Mouse (Mus musculus) embryonic facial prominence, embryonic 15.5 days (tissue): Measurements from ENCODE around the gene Akap6. TPM values are rescaled to one million over a fixed set of nuclear protein-coding genes. Genes with fewer than 3 reads are reported as not detected.

ENCODE experiments used
- ATAC-seq: fragments of 200-750 bp; cut with Nextera tagmentation; 2 replicates; pipeline ENCODE4 v1.8.0; 2017; ENCODE audit warnings: low read depth, moderate TSS enrichment; ENCODE audit not compliant: insufficient number of reproducible peaks, low FRiP score, low TSS enrichment
- H3K27ac ChIP-seq: fragments of 300-500 bp; sonication (generic); replicated peaks from 2 replicates; pipeline ENCODE4 v1.5.1; 2015; ENCODE audit warnings: mild to moderate bottlenecking, inconsistent platforms
- H3K27me3 ChIP-seq: fragments of 300-500 bp; sonication (generic); 2 replicates; pipeline ENCODE4 v1.6.1; 2015; ENCODE audit warnings: inconsistent platforms
- H3K36me3 ChIP-seq: fragments of 300-500 bp; sonication (generic); 2 replicates; pipeline ENCODE4 v1.6.1; 2015; ENCODE audit warnings: mild to moderate bottlenecking, inconsistent platforms
- H3K4me1 ChIP-seq: fragments of 300-500 bp; sonication (generic); 2 replicates; pipeline ENCODE4 v1.6.1; 2015; ENCODE audit warnings: inconsistent platforms
- H3K4me2 ChIP-seq: fragments of 300-500 bp; sonication (generic); replicated peaks from 2 replicates; pipeline ENCODE4 v1.6.1; 2015; ENCODE audit warnings: mild to moderate bottlenecking, inconsistent platforms
- H3K4me3 ChIP-seq: fragments of 300-500 bp; sonication (generic); replicated peaks from 2 replicates; pipeline ENCODE4 v1.5.1; 2015; ENCODE audit warnings: mild to moderate bottlenecking, inconsistent platforms
- H3K9ac ChIP-seq: fragments of 300-500 bp; sonication (generic); 2 replicates; pipeline ENCODE4 v1.6.1; 2015; ENCODE audit warnings: inconsistent platforms
- H3K9me3 ChIP-seq: fragments of 300-500 bp; sonication (generic); replicated peaks from 2 replicates; pipeline ENCODE4 v1.6.1; 2016; ENCODE audit warnings: inconsistent platforms
- WGBS: fragments of 180-500 bp; shearing (Covaris S2); methylation state at CpG from one replicate; pipeline ENCODE4 v1.1.7; 2015; 5-methylcytosine and 5-hydroxymethylcytosine counted together
- polyA plus RNA-seq: library from polyadenylated mRNA; unstranded; fragments of >200 nt; fragmentation: Nextera tagmentation; extraction: Ambion mirVana; gene quantifications from 2 replicates; pipeline ENCODE4 v1.2.1, GENCODE M21; 2015

Gene Akap6
- polyA plus RNA-seq, 1 experiment from 2014 or later = 2.2 TPM

DNA sequence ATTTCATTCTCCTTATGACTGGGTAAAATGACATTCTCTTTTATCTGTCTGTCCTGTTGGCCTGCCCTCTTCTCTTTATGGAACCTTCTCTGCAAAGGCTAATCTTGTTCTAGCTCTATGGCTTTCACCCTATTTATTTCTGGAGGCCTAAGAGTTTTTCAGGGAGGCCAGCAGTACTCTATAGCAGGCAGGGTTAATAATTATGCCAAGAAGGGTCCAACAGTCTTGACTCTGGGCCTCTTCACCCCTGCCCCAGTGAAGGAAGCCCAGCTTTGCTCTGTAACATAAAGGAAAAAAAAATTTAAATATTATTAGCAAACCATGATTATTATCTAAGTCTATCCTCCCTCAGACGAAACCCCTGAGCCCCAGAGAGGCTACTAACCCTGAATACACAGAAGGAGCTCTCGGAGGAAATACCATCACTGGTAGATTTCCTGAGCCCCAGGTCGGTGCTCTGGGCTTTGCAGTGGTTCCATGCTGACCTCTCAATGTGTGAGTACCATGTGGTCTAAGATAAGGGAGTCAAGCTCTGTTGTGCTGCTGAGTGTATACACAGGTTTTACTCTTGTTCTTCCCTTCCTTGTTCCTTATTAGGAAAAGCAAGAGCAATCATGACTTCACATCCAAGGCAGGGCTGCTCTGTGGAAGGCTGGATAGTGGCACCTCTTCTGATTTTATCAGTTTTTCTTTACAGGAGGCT, 1.6 kb upstream of the Akap6 start:
- Histone ChIP-seq H3K27ac (no peak overlapping the region), H3K4me1 (peaks cover 23% of the 10 kb centered on the region), H3K9me3 (no peaks in the 10 kb centered on the region), H3K4me3 (no peak overlapping the region), H3K27me3 (no peaks in the 10 kb centered on the region), H3K9ac (no peak overlapping the region), H3K36me3 (no peaks in the 10 kb centered on the region), H3K4me2 (no peak overlapping the region)
- WGBS = 74% methylated on average over 3 of the region's 3 CpGs
- no peak for ATAC-seq

DNA sequence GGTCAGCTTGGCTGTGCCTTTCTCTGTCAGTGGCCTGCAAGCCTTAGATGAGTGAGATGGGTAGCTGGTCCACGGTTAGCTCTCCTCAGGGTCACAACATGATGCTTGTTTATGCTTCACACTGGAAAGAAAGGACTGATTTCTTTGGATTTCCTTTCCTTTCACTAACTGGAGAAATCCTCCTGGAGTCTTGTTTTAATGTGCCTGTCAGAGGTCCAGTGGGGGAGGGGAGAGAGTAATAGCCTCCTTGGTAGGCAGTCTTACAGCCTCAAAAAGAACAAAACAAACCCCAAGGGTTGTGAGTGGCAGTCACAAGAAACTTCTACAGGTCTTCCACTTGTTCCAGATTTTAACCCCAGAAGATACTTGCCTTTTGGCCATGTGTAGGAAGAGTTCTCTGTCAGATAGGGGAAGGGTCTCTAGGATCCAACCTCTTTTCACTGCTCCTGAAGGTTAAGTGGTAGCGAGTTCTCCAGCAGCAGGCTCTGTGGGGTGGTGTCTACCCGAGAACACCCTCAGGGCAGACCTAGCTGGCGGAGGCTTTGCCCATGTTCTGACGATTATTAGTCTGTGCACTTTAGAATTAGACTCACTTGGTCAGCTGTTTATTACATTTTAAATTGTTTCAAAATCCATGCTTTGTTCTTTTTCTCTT, 780 bp upstream of the Akap6 start:
- WGBS = 37% methylated on average over 5 of the region's 5 CpGs
- no peak for ATAC-seq

DNA sequence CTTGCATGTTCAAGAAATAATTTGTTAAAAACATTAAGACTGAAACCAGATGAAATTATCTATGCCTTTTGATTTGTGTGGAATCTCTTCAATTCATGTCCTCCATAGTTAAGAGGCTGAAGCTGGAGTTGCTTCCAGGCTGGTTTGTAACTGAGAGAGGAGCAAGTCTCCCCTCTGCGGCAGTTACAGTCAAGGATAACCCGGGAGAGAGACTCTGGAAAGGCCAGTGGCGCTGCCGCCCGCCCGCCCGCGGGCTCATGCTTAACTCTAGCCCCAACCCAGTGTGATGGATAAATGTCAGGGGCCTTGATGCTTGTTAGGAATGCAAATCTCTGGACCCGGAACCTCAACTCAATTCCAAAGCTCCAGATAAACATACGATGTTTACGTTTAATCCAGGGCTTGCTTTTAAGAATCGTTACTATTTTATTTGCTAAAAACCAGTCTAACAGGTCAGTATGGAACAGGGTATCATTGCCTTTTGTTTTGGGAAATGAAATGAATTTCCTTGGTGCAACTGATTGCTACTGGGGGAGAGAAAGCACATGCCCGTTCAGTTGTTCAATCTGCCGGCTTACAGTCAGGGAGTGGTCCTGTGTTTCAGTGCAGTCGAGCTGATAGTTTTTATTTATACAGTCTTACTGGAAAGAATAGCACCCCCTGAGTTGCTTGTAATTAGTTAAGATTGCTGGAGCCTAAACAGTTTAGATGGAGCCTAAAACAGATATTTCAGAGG, 946 bp downstream of the Akap6 start:
- Histone ChIP-seq H3K27ac (peak overlapping the region; percentile 82), H3K4me3 (peak overlapping the region; percentile 19), H3K9ac (no peak overlapping the region; the same call in 1 of the 2 replicates), H3K4me2 (peak overlapping the region; percentile 44), H3K36me3 (no peaks in the 10 kb centered on the region), H3K4me1 (peaks cover 27% of the 10 kb centered on the region), H3K9me3 (no peaks in the 10 kb centered on the region), H3K27me3 (no peaks in the 10 kb centered on the region)
- WGBS = 25% methylated on average over 15 of the region's 15 CpGs
- no peak for ATAC-seq

More for the DNA sequence above, 780 bp upstream of the Akap6 start:
- Histone ChIP-seq H3K9me3 (no peaks in the 10 kb centered on the region), H3K4me1 (peaks cover 23% of the 10 kb centered on the region), H3K9ac (no peak overlapping the region), H3K4me3 (no peak overlapping the region), H3K36me3 (no peaks in the 10 kb centered on the region), H3K27me3 (no peaks in the 10 kb centered on the region), H3K27ac (peak overlapping the region; percentile 75; the same call in 1 of the 2 replicates), H3K4me2 (no peak overlapping the region)

DNA sequence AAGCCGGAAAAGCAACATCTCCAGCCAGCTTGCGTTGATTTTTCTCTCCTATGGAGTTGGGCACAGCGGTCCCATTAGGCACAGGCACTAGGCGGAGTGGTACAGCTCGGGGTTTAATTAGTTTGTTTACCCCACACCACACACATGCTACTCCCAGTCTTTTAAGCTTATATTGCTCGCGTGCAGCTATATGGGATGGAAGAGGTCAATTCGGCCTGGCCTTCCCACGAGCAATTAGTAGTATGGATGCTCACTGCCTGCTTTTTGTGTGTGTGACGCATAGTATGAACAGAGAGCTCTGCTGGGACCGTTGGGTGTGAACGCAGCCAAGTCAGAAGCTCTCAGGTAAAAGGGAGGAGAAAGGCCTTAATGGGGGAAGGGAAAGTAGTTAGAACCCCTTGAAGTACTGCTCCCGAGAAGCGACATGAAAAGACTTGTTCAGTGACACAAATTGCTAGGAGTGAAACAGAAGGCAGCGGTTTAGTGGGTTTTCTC, 1.6 kb downstream of the Akap6 start:
- Histone ChIP-seq H3K27ac (peak overlapping the region; percentile 82), H3K9me3 (no peaks in the 10 kb centered on the region), H3K27me3 (no peaks in the 10 kb centered on the region), H3K4me3 (peak overlapping the region; percentile 19), H3K36me3 (no peaks in the 10 kb centered on the region), H3K4me1 (peaks cover 27% of the 10 kb centered on the region), H3K4me2 (peak overlapping the region; percentile 44), H3K9ac (no peak overlapping the region; the same call in 1 of the 2 replicates)
- WGBS = 27% methylated on average over 15 of the region's 15 CpGs
- ATAC-seq = peak; percentile 56; the same call in 1 of the 2 replicates

DNA sequence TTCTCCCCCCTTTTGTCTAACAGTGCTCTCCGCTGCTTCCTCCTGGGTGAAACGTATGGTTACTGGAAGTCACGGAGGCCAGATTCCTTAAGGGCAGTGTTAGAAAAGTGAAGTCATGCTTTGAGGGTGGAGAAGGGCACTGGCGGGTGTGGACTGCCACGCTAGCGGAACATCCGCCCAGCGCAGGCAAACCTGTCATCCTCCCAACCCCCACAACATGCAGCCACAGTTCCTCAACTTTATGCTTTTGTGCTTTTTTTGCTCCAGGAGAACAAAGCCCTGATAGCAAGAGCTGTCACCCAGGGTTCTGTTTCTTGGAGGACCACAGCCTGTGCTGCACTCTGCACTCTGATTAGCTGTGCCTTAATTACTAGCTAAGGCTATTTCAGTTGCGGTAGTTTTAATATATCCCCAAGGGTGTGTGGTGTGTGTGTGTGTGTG, 2.0 kb downstream of the Akap6 start:
- no peaks in the 10 kb centered on the region for H3K27me3 ChIP-seq
- ATAC-seq = peak; percentile 59
- peak overlapping the region; percentile 44 for H3K4me2 ChIP-seq
- H3K27ac ChIP-seq = peak overlapping the region; percentile 82
- no peaks in the 10 kb centered on the region for H3K36me3 ChIP-seq
- H3K4me3 ChIP-seq = peak overlapping the region; percentile 19; the same call in 1 of the 2 replicates
- H3K4me1 ChIP-seq = peaks cover 27% of the 10 kb centered on the region
- H3K9ac ChIP-seq = no peak overlapping the region
- H3K9me3 ChIP-seq = no peaks in the 10 kb centered on the region
- 12% methylated on average over 9 of the region's 9 CpGs for WGBS

DNA sequence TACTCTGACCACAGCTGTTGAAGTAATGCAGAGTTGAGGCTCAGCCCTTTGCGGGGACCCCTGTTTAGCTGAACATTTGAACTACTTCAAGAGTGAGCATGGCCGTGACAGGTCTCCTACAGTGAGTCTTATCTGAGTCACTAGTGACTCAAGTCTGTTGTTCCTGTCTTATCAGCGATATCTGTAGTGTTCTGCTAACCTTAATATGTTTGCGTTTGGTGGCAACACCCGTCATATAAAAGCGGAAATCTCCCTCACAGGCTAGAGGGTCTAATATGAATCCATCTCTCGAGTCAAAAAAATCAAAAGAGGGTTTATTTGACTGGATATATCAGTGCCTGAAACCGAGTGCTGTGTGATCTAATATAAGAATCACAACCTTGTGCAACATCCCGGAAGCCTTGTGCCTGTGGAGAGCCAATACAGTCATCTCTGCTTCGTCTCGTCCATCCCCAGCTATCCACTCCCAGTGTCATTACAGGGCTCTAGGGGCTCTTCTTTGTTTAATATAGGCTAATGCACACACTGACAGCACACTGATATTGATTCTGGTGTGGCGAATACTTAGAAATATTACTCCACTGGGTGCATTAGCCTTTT, 3.3 kb downstream of the Akap6 start:
- Histone ChIP-seq H3K27me3 (no peaks in the 10 kb centered on the region), H3K4me1 (peaks cover 27% of the 10 kb centered on the region), H3K9ac (no peak overlapping the region), H3K9me3 (no peaks in the 10 kb centered on the region), H3K4me2 (no peak overlapping the region), H3K4me3 (no peak overlapping the region), H3K36me3 (no peaks in the 10 kb centered on the region), H3K27ac (no peak overlapping the region)
- 80% methylated on average over 12 of the region's 12 CpGs for WGBS
- no peak for ATAC-seq

DNA sequence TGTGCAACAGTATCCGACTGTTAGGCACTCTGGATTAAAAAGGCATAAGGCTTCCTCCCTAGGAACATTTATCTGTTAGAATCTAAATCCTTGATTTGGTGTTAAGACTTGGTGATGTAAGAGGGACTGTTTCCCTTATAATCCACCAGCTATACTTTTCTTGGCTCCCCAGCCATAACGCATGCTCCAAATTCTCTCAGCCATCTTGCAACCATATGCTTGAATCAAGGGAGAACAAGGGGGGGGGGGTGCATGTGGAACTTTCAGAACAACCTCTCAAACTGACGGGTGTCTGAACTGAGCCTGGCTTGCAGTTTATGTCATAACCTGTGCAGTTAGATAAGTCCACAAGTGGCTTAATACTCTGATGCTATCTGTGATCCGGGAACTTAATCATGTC, 4.9 kb downstream of the Akap6 start:
- Histone ChIP-seq H3K27ac (no peak overlapping the region), H3K36me3 (no peaks in the 10 kb centered on the region), H3K9ac (no peak overlapping the region), H3K27me3 (no peaks in the 10 kb centered on the region), H3K4me2 (no peak overlapping the region), H3K4me3 (no peak overlapping the region), H3K4me1 (peaks cover 21% of the 10 kb centered on the region), H3K9me3 (no peaks in the 10 kb centered on the region)
- ATAC-seq = no peak
- WGBS = 32% methylated on average over 4 of the region's 4 CpGs

DNA sequence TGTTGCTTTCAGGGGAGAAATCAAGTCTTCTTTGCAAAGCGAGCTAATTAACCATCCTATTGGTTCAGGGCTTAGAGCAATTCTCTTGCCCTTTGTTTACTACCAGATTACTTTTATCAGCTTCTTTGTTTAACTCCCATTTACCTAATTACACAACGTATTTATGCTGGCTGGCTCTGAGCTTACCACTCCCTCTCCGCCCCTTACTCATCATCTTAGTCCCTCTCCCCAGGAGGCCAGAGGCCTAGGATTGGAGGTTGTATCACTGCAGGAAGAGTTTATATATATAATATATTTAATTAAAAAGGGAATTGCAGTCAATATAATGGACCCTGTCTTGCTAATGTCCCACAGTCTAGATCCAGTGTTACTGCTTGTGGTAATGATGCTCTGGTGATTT, 5.6 kb downstream of the Akap6 start:
- Histone ChIP-seq H3K4me3 (no peak overlapping the region), H3K9me3 (no peaks in the 10 kb centered on the region), H3K9ac (no peak overlapping the region), H3K36me3 (no peaks in the 10 kb centered on the region), H3K27ac (no peak overlapping the region), H3K27me3 (no peaks in the 10 kb centered on the region), H3K4me2 (no peak overlapping the region), H3K4me1 (peaks cover 21% of the 10 kb centered on the region)
- ATAC-seq = no peak
- 72% methylated on average over 3 of the region's 3 CpGs for WGBS

DNA sequence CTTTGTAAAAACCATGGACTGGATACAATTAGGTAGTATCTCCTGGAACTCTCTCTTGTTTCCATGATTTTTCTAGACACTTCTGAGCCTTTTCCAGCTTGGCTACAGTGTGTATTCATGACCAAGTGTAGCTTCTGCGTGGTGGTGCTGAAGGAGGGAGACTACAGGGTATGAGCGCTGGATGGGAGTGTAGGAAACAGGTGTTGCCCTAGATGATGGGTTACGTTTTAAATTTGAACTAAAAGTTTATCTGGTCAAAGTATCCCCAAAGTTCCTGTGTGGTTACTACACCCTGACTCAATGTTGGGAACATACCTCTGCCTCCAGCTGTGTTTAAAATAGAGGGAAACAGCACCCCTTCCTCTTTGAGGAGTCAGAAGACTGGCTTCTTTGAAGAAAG, 12.2 kb downstream of the Akap6 start:
- no peak overlapping the region for H3K9ac ChIP-seq
- H3K4me3 ChIP-seq = no peak overlapping the region
- H3K4me2 ChIP-seq = no peak overlapping the region
- H3K27ac ChIP-seq = no peak overlapping the region
- H3K9me3 ChIP-seq = no peaks in the 10 kb centered on the region
- H3K36me3 ChIP-seq = no peaks in the 10 kb centered on the region
- no peak for ATAC-seq
- 85% methylated on average over 3 of the region's 3 CpGs for WGBS
- no peaks in the 10 kb centered on the region for H3K27me3 ChIP-seq
- H3K4me1 ChIP-seq = no peaks in the 10 kb centered on the region; the same call in 1 of the 2 replicates

DNA sequence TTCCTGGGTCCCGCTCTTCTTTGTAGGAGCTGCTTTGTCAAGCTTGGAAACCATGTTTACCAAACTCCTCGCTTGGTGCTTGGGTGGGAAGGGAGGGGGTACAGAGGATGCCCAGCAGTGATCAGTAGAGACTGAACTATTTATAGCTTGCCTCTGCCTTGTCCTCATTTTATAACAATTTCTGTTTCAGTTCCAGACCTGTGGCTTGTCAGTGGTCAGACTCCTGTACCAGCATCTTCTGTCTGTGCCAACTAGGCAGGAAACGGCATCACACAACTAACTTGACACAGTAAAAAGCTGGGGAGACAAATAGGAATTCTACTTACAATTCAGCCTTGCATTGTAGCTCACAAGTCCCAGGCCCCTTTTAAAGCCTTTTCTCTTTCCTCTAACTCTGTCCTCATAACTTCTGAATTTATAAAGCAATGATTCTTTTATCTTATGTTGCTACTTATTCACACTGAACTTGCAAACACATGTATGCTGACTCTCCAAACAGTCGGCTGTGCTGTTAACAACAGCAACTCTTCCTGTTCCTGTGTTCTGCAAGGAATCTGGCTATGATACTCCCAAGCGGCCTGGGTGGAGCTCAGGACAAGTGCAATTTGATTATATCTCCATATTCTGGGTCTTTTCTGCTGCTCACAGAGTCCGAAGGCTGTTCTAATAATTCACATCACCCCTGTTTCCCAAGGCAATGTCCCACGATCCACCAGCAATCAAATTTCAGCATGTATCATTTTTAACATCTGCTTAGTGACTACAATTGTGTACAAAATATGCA, 12.9 kb downstream of the Akap6 start:
- Histone ChIP-seq H3K4me2 (no peak overlapping the region), H3K9me3 (no peaks in the 10 kb centered on the region), H3K4me1 (no peaks in the 10 kb centered on the region; the same call in 1 of the 2 replicates), H3K4me3 (no peak overlapping the region), H3K36me3 (no peaks in the 10 kb centered on the region), H3K27me3 (no peaks in the 10 kb centered on the region), H3K9ac (no peak overlapping the region), H3K27ac (no peak overlapping the region)
- no peak for ATAC-seq
- 56% methylated on average over 7 of the region's 7 CpGs for WGBS
